Comparison of ENCODE assay signal across 7 mouse cellular contexts in the genomic region with DNA sequence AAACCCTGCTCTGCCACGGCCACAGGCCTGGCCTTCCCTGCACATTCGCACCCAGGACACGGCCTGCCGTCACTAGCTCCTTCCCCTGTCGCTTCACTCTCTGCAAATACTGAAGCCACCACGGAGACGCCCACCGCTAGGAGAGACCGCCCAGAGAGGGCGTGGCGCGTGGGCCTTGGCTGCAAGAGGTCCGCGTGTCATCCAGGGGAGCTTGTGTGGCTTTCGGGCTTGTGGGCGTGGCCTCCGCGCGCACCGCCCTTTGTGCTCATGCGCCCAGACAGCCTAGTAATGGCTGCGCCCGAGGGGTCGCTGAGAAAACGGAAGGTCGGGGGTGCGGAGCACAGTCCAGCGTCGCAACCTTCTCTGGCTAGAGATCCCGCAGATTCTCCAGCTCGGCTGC. TPM values are rescaled to one million over a fixed set of nuclear protein-coding genes. Genes with fewer than 3 reads are reported as not detected.
DNase-seq lines count a peak whose midpoint lies in the region; ATAC-seq lines count a peak whose summit lies in the region.

A gene (plus strand): TSS at position 166 of the 400 bp plus-strand sequence.

- H3K4me3 ChIP-seq in embryonic facial prominence, embryonic 11.5 days (ENCODE audit: low read depth, low read length): peak within 1 kb of the TSS; percentile 79
- peak within 1 kb of the TSS; percentile 73 for H3K4me3 ChIP-seq in limb, embryonic 11.5 days (ENCODE audit: low read depth, low read length)
- peak within 1 kb of the TSS; percentile 57 for H3K4me3 ChIP-seq in midbrain, embryonic 14.5 days (replicated peaks; ENCODE audit: low read depth, low read length)

- H3K36me3 ChIP-seq in embryonic facial prominence, embryonic 11.5 days (replicated peaks; ENCODE audit: control insufficient read depth, insufficient read depth, low read depth, low read length): no peaks in the 10 kb centered on the region
- no peaks in the 10 kb centered on the region for H3K36me3 ChIP-seq in limb, embryonic 11.5 days (ENCODE audit: control insufficient read depth, insufficient read depth, low read length)
- H3K36me3 ChIP-seq in midbrain, embryonic 14.5 days (ENCODE audit: control insufficient read depth, insufficient read depth, low read length): no peaks in the 10 kb centered on the region

- H3K4me2 ChIP-seq in embryonic facial prominence, embryonic 11.5 days (ENCODE audit: low read depth, low read length): peak within 1 kb of the TSS; percentile 84
- peak within 1 kb of the TSS; percentile 88 for H3K4me2 ChIP-seq in limb, embryonic 11.5 days (ENCODE audit: low read depth, severe bottlenecking)
- peak within 1 kb of the TSS; percentile 88 for H3K4me2 ChIP-seq in midbrain, embryonic 14.5 days (ENCODE audit: low read length)

- DNase-seq in adrenal gland, postnatal 14 days: peak; percentile 98
- peak; percentile 98 for DNase-seq in embryonic facial prominence, embryonic 11.5 days (ENCODE audit: low spot score)
- peak; percentile 97 for DNase-seq in kidney, adult 18-20 months
- peak; percentile 97 for DNase-seq in limb, embryonic 11.5 days (ENCODE audit: low spot score)
- peak; percentile 98 for DNase-seq in midbrain, embryonic 14.5 days
- peak; percentile 95 to 97 for DNase-seq in spleen, adult 18-20 months

- peak within 1 kb of the TSS; percentile 88 for H3K9ac ChIP-seq in embryonic facial prominence, embryonic 11.5 days (replicated peaks; ENCODE audit: low read length)
- H3K9ac ChIP-seq in limb, embryonic 11.5 days (ENCODE audit: low read length): peak within 1 kb of the TSS; percentile 83
- peak within 1 kb of the TSS; percentile 78 for H3K9ac ChIP-seq in midbrain, embryonic 14.5 days (replicated peaks; ENCODE audit: low read length)

- no peaks in the 10 kb centered on the region for H3K9me3 ChIP-seq in embryonic facial prominence, embryonic 11.5 days (replicated peaks; ENCODE audit: control insufficient read depth, low read length)
- no peaks in the 10 kb centered on the region for H3K9me3 ChIP-seq in limb, embryonic 11.5 days (ENCODE audit: control insufficient read depth, low read length)
- H3K9me3 ChIP-seq in midbrain, embryonic 14.5 days (ENCODE audit: control insufficient read depth, low read length): no peaks in the 10 kb centered on the region

- H3K27ac ChIP-seq in embryonic facial prominence, embryonic 11.5 days (replicated peaks; ENCODE audit: low read depth, low read length): no peak within 1 kb of the TSS; the same call in 1 of the 2 replicates
- peak within 1 kb of the TSS; percentile 77; the same call in 1 of the 2 replicates for H3K27ac ChIP-seq in limb, embryonic 11.5 days (replicated peaks; ENCODE audit: low read depth, low read length)
- H3K27ac ChIP-seq in midbrain, embryonic 14.5 days (replicated peaks; ENCODE audit: low read depth, low read length): peak within 1 kb of the TSS; percentile 71

- no peaks in the 10 kb centered on the region for H3K27me3 ChIP-seq in embryonic facial prominence, embryonic 11.5 days (ENCODE audit: control insufficient read depth, insufficient read depth, low read length)
- no peaks in the 10 kb centered on the region for H3K27me3 ChIP-seq in limb, embryonic 11.5 days (ENCODE audit: control insufficient read depth, insufficient read depth, low read length)
- H3K27me3 ChIP-seq in midbrain, embryonic 14.5 days (ENCODE audit: control insufficient read depth, insufficient read depth, low read length): no peaks in the 10 kb centered on the region

- H3K4me1 ChIP-seq in embryonic facial prominence, embryonic 11.5 days (ENCODE audit: control insufficient read depth, insufficient read depth, low read length): peaks cover 5% of the 10 kb centered on the region
- peaks cover 8% of the 10 kb centered on the region for H3K4me1 ChIP-seq in limb, embryonic 11.5 days (ENCODE audit: control insufficient read depth, insufficient read depth, low read length)
- peaks cover 7% of the 10 kb centered on the region for H3K4me1 ChIP-seq in midbrain, embryonic 14.5 days (ENCODE audit: control insufficient read depth, insufficient read depth, low read length)

- WGBS in embryonic facial prominence, embryonic 11.5 days: under 1% methylated on average over 31 of the region's 31 CpGs
- WGBS in limb, embryonic 11.5 days: under 1% methylated on average over 31 of the region's 31 CpGs
- under 1% methylated on average over 31 of the region's 31 CpGs for WGBS in midbrain, embryonic 14.5 days

- peak; percentile 94 for ATAC-seq in embryonic facial prominence, embryonic 11.5 days (replicated peaks; ENCODE audit: insufficient number of reproducible peaks, low FRiP score, low TSS enrichment, low read depth)
- peak; percentile 98 for ATAC-seq in granulocyte monocyte progenitor cell, adult 5-6 weeks (replicated peaks; ENCODE audit: poor library complexity, severe bottlenecking)
- peak; percentile 87 for ATAC-seq in limb, embryonic 11.5 days (ENCODE audit: insufficient number of reproducible peaks, low FRiP score, low TSS enrichment, low read depth)
- ATAC-seq in midbrain, embryonic 14.5 days (ENCODE audit: low FRiP score, low TSS enrichment): peak; percentile 95

RNA-seq across cellular contexts. Expression of the gene that starts here (rescaled TPM):
- total RNA-seq in adrenal gland, postnatal 14 days (2021): 40.2 and 40.6 TPM in 2 replicates
- polyA plus RNA-seq in embryonic facial prominence, embryonic 11.5 days (2014; fragmentation: Nextera tagmentation; extraction: Ambion mirVana): 24.9 and 25.7 TPM in 2 replicates
- total RNA-seq in granulocyte monocyte progenitor cell, adult 5-6 weeks (2014; fragmentation: Nextera tagmentation): 34.0 and 36.8 TPM in 2 replicates
- 6.9 and 10.7 TPM in 2 replicates for total RNA-seq in granulocyte monocyte progenitor cell, adult 5-6 weeks (2017)
- 22.5 and 23.8 TPM in 2 replicates for polyA plus RNA-seq in limb, embryonic 11.5 days (2014; fragmentation: Nextera tagmentation; extraction: Ambion mirVana)
- 19.5 and 20.8 TPM in 2 replicates for polyA plus RNA-seq in midbrain, embryonic 14.5 days (2014; fragmentation: Nextera tagmentation; extraction: Ambion mirVana)
